Mouse (Mus musculus): ENCODE measurements around the gene Hps4.

GRCm38 (mm10) chr5:112396066-112396465 is 53.2 kb downstream of the Hps4 start:
- TF ChIP-seq EP300 (optimal IDR thresholded peaks at IDR 0.05) (no peak), CTCF (IDR thresholded peaks at IDR 0.05; ENCODE audit: low read depth) (no peak)

Measured in stomach, postnatal 0 days (tissue).